Mouse (Mus musculus) right cerebral cortex, postnatal 14 days (tissue): ENCODE measurements at regions not wholly inside any gene's neighbourhood (a gene's known extent, or its start where the extent isn't known, plus 50 kb on each side); places are given as distances from the start of the nearest gene placed in this dataset.

Experiments used
- DNase-seq: peaks from one replicate; pipeline ENCODE4 v3.0.0; 2022

DNA sequence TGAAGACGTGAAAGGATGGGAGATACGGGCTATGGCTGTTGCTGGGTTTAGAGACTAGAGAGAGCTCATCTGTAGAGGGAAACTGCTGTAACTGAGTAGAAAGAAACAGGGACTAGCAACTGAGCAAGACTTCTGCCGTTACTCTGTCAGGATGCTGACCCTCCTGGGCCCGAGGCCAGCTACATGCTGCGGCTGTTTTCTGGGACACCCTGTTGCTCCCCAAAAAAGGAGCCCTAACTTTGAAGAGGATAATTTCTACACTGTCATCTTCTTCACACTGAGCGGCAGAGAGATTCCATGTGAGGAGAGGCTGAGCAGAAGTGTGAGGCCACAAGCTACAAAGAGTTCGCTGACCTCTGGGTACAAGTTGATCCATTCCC is 74.2 kb upstream of the Ralgps2 start:
- no peak for DNase-seq

DNA sequence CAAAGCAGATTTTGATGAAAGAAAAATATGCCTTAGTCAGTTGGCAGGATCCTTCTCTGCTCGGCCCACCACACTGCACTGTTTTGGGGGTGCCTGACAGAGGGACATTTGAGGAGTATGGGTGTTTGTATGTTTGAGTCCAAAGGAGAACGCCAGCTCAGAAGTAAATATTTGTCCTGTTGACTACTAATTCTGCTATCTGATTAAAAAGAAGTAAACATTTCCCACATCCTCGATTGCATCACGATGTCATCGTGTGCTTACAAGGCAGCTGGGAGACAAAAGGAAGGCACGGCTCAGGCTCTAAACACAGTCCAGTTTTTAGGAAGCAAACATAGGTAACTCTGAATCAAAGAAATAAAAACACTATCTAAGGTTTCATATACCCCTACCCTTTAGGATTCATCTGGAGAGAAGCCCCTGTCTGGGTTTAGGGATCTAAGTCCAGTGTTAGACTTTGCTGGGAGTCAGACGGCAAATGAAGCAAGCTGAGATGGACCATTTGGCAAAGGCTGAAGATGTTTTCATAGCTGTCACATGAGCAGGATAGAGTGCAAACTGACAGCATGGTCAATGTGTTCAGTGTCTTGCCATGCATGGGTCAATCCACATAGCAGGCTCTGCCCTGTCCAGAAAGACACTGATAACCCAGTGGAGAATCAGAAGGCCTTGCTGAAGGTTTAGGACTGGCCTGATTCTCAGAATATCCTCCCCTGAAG is 73.7 kb upstream of the Ralgps2 start:
- no peak for DNase-seq

DNA sequence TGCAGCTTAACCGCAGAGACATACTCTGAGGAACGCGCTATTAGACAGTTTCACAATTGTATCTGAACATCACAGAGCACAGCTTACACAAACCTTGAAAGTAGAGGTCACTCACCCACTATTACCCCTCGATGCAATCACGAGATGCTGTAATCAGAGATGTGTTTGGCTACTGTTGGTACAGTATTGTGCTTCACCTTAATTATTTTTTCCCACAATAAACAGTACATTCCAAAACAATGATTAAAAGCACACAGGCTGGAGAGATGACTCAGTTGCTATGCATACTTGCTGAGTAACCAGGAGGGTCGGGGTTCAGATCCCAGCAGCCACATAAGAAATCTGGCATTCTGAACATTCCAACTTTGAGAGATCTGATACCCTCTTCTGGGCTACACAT is 71.8 kb upstream of the Ralgps2 start:
- no peak for DNase-seq

DNA sequence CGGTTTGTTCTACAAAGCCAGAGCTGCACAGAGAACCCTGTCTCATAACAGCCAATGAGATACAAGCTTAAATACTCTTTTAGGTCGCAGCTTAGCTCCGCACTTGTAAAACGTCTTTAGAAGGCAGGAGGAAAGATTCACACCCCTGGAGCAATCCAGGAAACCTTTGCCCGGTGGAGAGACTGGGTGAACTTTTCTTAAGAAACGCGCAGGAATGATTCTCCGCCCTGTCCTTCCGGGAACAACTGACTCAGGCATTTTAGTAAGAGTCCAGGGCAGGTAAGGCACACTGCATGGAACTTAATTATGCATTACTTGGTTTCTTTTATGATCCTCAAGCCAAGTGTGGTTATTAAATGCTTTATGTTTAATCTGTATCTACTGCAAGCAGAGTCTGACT is 70.0 kb upstream of the Ralgps2 start:
- DNase-seq, result no peak

DNA sequence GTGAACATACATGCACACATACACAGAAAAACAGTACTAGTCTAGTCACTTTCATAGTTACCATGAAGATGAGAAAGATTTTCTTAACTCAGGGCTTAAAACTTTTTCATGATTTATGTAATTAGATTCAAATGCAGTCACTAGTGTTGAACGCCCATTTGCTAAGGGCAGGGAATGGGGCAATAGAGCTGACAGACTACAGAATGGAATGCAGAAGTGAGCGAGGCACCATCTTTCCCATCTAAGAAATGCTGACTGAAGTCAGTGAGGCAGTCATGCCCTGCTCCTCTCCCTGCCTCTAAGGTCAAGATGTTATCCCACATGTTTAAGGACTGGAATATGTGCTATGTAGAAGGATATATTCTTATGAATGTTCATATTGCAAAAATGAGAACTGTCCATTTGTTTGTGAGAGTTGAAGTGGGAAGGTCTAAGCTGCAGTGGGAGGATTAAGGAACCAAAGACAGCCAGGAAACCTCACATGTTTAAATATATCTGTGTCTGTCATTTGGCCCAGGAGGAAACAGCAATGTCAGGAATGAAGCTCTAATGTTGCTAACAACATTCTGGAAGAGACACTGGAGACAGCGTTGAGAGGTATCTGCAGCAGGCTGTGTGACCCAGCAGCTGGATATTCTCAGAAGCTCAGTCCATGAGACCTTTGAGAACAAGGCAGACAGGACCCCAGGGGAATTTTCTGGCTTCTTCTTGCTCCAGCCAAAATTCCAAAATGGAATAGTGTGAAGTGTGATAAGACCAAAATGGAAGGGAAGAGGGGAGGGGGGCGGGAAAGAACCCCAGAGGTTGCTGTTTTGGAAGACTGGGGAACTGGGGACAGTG is 68.7 kb upstream of the Ralgps2 start:
- DNase-seq, result no peak

DNA sequence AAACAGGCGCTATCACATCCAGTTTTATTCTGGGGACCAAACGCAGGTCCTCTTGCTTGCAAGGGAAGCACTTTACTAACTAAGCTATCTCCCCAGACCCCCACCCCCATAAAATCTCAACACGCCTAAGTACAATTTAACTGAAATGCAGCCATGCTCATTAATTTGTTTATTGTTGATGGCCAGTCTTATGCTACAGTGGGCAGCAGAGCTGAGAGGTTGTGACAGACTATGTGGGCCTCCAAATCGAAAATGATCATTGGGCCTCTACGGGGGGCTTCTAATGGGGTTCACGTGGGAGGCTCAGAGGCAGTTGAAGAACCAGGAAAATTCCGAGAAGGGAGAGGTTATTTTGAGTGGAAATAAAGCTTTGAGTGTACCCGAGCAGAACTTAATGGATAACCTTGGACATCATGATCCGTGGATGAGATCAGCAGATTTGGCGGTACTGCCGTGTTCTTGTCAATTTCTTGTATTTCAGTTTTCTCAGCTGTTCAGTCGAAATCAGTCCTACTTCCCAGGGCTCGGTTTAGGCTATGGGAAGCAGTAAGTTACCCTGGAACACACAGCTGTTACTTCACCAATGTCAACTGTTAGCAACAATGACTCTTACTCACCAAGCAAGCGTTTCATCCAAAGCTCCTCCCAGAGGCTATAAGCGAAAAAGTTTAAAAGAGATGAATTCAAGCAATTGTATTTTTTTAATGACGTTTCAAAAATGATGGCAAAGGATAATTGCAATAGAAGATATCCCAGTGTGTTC is 65.1 kb upstream of the Ralgps2 start:
- DNase-seq, result no peak

DNA sequence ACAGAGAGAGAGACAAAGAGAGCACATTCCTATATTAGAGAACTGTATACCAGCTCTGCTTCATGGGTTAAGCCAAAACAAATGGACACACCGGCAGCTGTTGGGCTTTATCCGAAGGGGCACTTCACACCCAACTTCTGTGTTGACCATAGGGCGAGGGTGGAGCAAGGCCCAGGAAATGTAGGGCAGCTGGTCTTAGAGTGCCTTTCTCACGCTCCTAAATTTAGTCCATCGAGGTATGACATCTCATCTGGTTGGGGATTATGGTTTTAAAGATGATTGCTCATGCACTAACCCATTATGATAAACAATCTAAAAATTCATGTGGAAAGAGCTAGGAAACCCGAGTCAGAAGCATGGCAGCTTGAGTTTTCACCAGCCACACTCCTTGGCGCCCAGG is 63.6 kb upstream of the Ralgps2 start:
- no peak for DNase-seq

DNA sequence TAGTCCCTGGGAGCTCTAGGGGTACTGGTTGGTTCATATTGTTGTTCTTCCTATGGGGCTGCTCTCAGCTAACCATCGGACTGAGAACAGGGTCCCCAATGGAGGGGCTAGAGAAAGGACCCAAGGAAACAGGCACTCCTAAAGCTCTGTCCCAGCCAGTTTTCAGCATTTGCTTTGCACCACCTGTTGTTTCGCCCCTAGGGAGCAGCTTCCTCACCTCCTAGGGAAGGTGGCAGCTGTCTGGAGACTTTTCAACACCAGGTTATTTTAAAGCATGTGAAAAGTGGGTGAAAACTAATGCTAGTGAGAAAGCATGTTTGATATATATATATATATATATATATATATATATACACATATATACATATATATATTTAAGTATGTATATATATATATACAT is 62.8 kb upstream of the Ralgps2 start:
- DNase-seq, result no peak

DNA sequence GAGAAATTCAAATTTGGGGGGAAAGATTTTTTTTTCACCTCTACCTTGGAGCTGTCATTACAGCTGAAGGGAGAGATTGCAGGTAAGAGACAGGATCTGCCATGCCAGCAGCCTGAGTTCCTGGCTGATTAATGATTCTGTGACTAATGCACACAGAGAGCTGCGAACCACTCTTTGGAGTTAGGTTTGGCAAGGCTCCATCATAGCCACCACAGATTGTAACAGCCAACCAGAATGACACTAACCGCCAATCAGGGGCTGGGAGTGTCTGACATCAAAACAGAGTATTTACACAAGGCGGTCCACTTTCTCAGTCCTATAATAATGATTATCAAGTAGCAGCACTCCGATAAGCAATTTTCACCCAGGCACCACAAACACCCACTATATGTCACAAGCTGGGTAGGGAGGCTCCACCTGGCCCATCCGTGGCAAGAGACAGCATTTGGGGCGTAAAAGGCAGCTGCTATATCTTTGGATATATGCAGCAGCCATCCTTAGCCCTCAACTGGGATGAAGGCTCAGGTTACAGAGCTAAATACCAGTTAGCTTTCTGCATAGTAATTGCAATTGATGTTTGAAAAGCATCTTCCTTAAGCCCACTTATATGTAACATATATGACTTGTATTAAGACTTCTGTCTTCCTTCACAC is 61.7 kb upstream of the Ralgps2 start:
- no peak for DNase-seq

DNA sequence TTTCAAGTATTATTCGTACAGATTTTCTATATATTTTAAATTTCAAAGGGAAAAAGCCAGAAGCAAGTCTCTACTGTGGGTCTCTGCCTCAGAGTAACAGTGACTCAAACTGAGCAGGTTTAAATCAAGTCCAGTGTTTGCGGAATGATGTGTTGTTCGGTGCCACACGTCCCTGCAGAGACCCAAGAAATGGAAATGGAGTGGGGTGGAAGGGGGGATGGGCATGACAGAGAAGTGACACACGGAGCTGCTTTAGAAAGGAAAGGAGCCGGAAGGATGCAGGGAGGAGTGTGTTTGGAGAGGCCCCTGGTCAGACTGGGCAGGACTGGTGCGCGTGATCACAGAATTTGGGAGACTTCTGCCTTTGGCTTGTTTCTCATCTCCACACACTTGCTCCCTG is 60.5 kb upstream of the Ralgps2 start:
- DNase-seq, result no peak

DNA sequence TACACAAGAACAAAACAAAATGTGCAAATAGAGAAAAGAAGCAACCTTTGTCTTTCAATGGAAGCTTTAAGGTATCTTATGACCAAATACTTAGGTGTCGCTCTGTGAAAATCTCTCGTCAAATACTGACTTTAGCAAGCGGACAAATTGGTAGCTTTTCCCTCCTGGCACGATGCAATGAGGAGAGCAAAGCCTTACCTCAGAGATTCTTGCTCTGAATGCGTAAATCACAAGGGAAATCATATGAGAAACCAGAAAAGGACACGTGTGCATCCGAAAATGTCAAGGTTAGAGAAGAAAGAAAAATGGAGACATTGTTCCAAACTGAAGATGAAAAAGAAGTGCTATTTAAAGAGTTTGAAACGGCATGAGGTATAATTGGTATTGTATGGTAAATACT is 59.8 kb upstream of the Ralgps2 start:
- no peak for DNase-seq

DNA sequence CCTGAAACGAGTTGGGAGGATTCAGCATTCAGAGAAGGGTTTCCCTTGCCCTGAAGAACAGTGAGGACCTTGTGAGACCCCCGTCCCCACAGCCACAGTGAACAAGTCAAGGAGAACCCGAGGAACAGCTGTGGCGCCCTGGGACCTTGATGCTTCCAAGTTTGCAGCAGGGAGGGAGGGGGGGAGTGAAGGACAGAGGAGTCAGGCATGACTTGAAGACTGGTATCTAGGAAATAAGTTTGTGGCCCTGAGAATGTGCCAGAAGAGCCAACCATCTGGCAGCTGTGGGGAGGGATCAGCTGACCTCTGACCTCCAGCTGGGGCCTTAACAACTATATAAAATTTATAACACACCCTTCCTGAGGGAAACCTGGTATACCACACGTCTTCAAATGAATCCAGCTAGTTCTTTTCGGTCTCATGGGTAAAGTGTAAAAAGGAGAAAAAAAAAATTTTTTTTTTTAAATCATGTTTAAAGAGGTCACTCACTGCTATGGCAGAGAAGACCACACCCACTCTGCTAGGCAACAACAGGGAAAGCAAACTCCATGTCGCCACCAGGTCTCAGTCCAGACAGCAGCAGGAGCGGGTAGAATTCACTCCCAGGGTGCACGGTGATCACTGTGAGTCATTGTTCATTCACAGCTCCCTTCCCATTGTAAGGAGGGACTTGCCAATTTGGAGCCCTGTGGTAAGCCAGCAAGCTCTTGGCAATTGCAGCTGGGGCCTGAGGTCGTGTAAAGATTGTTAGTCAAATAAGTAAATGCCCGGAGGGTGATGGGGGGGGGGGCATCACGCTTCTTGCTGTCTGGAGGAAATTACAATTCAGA is 58.3 kb upstream of the Ralgps2 start:
- no peak for DNase-seq

DNA sequence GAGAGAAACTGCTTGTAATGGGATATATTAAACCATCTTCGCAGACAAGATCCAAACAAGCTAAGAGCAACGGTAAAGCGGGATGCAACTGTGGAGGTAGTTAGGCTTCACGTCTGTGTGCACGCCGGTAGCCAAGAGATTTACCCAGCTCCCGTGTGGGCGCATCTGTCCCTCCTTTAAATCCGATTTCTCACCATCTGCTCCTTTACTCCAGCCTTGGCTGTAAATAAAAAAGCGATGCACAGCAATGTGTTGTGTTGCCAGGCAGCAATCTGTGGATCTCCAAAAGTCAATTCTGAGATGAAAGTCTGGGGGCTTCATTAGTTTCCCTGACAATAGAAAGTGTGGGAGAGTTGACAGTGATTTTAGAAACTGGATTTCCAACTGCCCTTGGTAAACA is 57.6 kb upstream of the Ralgps2 start:
- peak; percentile 28 for DNase-seq

DNA sequence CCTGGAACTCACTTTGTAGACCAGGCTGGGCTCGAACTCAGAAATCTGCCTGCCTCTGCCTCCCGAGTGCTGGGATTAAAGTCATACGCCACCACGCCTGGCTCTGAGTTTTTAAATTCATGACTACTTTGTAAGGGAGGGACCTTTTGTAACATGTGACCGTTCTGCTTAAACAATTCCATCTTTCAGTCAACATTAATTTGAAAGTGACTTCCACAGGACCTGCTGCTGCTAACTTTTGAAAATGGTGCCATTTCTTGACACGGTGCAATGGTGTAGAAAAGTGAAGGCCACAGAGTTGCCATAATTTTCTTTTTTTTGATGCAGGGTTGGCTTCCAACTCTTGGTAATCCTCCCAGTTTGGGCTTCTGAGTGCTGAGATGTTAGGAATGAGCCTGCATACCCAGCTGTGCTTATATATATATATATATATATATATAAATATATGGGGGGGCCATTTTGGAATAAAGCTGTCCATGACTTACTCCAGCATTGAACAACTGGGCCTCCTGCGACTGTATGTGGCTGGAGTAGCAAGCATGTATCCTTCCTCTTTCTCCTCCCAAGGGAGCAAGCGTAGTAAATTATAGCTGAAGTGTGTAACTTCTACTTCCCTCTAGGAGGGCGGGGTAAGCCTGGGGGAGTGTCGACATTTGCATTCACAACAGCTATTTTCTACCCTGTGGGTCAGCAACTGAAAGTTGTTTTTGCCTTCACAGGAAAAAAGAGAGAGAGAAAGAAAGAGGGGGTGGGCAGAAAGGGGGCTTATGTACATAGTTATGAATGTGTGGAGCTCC is 56.9 kb upstream of the Ralgps2 start:
- no peak for DNase-seq

DNA sequence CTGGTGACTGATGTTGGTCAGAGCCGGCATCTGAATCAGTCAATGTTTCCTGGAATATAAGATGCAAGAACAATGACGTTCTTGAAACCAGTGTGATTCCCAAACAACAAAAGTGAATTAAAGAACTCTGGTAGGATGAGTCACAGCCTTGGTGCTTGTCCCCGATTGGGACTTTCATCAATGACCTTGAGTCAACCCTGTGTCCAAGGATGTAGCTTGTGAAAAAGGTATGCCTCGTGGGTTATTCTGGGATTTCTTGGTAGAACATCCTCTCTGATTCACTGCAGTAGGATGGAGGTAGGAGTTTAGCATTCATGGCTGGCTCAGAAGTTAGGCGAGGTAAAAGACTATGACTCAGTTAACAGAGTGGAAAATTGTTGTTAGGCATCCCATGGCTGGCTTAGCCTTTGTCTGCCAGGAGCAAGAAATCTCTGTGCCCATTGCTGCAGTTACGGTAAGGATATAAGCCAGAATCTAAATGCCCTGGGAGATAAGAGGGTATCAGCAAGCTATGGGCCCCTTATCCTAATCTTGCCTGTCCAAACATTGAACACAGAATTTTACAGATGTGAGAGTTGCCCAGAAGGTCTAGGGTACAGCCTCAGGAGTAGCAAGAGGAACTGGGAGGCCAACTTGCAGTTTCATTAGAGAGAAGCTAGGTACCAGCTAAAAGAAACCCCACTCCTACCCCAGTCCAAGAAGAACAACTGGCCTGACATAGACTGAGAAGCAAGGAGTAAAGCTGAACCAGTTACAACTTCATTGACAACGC is 55.9 kb upstream of the Ralgps2 start:
- no peak for DNase-seq

DNA sequence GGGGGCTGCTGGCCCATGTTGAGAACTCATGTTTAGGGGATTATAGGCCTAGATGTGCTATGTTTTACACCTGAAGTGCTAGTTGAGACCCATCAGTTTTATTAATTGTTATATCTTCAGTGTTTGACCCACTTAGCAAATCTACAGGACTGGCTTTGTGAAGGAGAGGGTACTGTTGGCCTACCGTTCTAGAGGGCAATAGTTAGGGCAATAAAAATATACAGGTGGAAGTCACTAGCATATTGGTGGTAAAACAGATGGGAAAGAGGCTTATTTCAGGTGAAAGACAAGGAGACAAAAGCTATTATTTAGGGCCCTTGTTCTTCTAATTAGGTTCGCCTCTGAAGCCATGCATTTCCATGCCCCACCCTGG is 55.2 kb upstream of the Ralgps2 start:
- no peak for DNase-seq

DNA sequence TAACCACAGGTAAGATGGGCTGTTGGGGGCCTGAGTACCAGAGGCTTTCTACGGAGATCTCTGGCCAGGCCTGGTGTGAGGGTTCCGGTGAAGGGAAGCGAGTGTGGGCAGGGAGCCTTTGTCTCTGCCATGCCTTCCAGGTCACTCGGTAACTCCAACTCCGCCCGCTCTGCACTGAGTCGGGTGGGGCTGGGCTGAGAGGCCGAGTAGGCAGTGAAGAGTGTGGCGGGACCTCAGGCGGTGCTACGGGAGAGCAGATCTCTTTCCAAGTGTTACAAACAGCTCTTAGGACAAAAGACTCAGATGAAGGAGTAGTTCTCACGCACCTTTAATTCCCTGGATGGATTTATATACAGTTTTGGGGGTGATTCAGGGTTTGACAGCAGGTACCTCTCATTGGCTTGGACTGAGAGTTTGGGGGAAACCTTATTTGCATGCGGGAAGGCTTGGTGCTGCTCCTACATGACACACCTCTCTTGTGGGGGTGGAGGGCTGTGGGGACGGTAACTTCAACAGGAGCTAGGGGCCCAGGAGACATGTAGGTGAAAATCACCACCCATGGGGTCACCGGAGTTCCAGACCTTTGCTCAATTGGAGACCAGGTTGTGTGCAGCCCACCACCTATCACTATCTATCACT is 54.7 kb upstream of the Ralgps2 start:
- DNase-seq, result no peak

DNA sequence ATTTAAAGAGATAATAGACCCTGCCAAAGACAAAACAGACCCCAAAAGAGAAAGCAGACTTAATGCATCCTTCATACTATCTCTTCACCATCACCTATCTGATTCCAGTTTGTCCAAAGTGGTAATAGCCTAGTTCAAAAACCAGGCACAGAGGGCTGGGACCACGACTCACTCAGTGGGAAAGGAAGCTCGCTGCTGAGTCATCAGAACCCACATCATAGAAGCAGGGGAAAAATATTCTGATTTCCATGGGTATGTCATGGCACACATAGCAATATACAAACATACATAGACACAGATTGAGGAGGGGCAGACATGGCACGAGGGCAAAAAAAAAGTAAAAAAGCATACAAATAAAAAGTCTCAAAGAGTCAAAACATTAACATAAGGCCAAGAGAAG is 53.7 kb upstream of the Ralgps2 start:
- no peak for DNase-seq

DNA sequence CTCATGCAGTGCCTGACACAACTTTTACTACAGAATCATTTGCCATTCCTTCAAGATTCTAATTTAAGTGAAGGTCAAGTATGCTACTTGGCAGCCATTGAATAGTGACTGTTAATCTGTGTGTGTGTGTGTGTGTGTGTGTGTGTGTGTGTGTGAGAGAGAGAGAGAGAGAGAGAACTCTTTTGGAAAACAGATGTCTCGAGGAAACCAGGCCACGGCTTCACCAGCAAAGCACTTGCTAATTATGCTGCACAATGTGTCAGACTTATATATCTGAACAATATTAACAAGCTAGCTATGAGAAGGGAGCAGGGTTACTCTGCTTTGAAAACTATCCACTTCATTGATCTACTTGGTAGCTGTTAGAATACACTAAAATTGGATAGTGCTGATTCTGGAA is 53.1 kb upstream of the Ralgps2 start:
- no peak for DNase-seq
